Mouse (Mus musculus) lung, adult 18-20 months (tissue): ENCODE measurements around the gene Gart.
A peak's percentile ranks its signal among the peaks of the same experiment; 100 is the strongest.

ENCODE experiments used
- DNase-seq, 2 experiments: peaks; one replicate each; pipeline ENCODE4 v3.0.0; 2022; ENCODE audit warnings: mixed read lengths in 2 of 2

Gart gene

DNA sequence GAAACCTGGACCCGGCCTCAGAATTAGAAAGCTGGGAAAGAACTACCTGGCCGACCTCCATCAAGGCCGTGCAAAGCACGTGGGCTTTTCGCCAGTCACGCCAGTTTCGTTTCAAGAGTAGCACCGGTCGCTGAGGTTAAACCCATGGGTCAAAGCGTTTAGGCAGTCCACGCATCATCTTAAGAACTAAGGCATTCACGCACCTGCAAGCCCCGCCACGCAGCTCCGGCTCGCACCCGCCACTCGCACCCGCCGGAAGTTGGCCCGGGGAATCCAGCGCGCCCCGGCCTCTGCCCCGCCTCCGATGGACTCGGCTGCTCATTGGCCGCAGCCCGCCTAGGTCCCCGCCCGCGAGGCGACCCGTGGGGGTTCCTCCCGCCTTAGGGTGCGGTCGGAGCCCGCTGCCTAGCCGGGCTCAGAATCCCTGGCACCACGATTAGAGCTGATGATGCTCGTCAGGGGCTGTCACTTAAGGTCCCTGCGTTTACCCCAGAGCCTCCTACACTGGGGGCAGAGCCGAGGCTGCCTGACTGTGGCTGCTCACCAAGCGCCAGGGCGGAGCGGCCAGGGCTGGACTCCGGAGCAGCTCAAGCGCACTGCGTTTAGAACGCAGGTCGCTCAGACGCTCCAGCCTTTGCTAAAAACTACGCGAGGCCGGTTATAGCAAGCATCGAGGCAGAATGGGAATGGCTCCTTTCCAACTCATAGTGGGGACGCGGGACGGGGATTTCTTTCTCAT, at the start of gene Gart:
Gene Gart, minus strand, starts transcription at position 272 of the 739 bp plus-strand sequence.
- peak; percentile 94 to 96 for DNase-seq

DNA sequence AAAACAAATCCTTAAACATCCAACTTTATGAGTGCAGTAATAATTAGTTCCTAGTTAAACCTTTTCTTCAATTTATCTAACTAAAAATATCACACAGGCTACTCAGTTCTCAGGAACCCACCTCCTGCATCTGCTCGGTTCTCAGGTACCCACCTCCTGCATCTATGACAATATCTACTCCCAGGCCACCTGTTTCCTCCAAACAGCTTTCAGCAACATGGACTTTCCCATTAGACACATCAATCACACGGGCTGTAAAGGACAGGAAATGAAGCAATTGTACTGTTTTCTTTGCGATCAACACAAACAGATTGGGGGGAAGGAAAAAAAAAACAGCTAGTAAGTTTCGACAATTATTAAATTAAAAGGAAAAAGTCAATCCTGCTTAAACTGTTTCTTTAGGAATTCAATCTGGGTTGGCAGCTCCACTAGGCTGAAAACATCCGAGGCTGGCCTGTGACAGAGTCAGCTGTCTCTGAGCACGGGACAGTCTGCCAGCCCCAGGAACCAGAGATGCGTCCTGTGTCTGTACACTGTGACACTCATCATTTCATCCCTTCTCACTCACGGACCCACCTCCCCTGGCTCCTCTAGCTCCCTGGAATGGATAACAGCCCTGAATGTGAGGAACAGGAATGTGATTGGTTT, 48.5 kb upstream of the Gart start:
- DNase-seq = no peak

DNA sequence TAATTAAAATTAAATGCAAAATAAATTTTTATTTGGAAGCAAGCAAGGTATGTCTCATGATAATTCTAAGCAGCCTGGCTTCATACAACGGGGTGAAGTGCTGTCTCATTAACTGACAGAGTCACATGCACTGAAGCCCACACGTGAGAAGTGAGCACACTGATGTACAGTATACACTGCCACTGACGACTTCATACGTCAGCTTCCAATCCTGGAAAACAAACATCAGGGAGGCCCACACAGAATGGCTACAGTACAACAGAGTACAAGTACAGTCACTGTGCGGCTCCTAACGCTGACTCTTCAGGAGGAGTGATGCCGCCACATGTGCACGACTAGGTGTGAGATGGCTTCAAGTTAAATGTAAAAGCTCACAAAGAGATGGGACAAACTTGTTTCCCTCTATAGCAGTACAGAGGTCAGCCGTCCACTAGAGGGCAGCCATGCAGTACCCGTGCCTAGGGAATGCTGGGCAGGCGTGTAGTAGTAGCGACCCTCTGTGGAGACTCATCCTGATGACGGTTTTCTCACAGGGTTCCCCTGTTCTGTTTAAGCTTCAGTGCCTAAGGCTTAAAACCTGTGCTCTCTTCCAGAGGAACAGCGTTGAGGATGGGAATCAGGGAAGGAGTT, 47.8 kb upstream of the Gart start:
- peak; percentile 59 to 72 for DNase-seq

DNA sequence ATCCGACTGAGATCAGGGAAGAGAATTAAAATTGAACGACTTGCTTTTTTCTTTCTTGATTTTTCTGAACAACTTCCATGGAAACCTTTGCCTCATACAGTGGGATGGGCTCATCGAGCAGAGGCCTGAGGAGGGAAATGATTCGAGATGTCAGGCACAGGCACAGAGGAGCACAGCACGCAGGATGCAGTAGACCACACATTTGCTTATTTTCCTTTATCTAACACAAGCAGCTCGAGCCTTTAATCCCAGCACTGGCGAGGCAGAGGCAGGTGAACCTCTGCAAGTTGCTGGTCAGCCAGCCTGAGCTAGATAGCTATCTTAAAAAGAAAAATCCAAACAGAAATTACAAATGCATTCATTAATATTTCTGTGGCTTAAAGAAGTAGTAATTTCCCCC, 43.0 kb upstream of the Gart start:
- DNase-seq = no peak

DNA sequence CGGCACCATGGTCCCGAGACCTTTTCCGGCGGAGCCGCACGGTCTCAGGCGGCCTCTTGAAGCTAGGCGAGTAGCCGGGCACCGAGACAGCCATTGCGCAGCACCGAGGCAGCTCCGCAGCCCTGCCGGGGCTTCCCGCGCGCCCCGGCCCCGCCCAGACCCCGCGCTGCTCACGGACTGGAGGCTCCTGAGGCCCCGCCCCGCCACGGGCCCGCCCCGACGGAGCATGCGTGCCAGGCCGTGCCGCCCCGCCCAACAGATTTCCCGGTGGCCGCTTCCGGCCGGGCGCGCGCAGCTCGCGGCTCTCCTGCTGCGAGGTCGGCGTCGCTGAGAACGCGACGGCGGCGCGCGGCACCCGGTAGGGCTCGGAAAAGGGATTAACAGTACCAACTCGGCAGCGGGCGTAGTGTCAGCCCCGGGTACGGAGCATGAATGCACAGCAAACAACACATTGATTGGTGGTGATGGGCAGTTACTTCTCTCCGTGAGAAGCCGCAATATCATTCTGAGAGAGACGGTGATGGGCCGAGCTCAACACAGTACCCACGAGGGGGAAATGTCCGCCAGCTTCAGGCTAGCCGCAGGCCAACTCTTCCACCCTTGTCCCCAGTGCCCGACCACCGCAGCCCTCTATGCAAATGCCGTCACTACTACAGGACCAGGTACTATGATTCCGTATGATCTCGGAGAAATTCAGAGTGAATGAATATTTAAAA, 42.0 kb upstream of the Gart start, which contains the start of gene Donson:
Gene Donson, minus strand, starts transcription at position 152 of the 716 bp plus-strand sequence.
- peak; percentile 92 to 95 for DNase-seq

DNA sequence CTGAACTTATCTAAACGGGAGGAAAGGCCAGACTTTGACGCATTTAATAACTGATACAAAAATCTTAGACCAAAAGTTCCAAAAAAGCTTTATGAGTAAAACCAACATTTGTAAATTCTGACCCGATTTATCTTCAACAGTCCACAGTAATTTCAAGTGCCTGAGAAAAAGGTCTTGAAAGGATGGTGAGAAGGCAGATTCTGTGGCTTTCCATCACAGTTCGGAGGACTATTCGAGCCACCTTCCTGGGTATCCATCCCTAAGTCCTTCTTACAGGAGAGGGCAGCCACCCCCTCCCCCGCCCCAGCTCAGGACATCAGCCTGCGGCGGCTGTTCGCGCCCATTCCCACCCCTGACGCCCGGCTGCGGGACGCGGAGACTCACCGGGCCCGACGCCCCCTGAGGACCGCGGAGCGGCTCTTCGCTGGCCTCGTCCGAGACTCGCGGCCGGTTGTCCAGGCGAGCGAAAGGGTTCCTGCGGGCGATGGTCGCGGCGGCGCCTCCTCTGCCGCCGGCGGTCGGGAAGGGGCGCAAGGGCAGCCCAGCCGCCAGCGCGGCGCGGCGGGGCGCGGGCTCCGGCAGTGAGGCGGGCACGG, 41.4 kb upstream of the Gart start:
- no peak for DNase-seq

DNA sequence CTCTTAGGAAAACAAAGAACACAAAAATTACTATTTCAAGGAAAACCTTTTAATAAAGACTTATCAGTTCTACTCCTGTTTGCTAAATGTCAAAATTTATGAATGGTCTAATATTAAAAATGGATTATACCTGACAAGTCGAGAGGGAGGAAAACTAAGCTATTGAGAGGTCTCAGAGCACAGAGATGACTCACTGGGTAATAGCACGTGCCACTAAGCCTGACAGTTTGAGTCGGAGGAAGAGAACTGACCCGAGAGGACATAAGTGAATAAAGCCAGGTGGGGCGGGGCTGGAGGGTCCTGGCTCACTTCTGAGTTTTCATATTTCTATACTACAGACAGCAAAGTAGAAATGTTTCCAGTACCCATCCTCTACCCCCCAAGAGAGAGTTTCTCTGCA, 39.6 kb upstream of the Gart start:
- no peak for DNase-seq

DNA sequence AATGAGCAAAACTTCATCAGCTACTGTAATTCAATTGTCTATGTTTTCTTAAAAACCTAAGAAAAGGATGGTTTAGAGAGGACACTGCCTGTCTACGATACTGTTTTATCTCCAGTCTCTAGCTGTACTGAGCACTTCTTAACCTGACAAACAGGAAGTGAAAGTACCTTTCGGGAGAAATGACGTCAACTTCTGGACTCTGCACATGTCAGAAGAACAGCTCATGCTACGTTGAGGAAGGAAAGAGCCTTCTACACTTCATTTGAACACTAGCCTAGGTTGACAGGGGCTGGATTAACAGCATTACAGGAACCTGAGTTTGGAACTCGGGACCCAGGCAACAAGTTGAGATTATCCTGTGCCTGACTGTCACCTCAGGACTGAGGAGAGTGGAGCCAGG, 38.8 kb upstream of the Gart start:
- no peak for DNase-seq

DNA sequence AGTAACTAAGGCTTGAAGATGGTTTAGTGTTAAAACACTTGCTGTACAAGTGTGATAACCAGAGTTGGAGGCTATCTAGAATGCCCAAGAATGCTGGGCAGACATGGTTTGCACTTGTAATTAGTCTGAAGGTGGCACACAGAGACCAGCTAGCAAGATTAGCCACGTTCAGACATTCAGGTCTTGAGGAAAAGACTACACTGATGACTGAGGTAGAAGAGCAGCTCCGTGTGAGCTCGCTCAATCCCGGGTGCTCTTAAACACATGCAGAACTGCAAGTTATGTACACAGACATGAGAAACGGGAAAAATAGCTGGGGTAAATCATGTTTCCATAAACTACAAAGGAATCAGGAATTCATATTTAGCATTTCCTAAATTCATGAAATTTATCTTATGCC, 33.9 kb upstream of the Gart start:
- no peak for DNase-seq

DNA sequence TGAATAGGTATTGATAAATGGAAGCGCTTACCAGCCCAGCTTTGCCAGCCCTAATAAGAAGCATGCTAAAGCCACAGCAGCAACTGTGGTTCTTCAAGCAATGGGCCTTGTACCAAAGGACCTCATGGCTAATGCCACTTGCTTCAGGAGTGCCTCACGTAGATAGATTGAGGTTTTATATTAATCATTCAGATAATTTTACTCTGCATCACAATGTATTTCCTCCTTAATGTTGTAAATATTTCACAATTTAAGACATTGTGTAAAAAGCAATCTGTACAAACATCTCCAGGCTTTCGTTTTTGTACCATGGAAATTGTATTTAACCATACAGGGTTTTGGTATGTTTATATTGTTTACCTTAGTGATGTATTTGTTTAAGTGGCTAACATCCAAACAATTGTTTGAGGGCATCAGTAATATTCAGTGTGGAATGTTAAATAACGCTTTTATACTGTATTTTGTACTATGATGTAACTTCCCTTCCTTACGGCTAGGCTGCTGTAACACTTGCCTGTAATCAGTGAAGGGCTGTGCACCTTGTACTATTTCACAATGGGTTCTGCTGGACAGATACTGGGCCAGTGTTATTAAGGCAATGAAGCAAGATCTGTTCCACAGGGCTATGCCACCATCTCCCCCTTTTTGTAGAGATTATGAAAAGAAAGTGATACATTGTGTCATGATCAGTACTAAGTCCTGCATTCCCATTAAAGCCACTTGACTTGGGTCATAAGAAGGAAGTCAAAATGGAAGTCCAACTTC, 31.6 kb upstream of the Gart start:
- DNase-seq = no peak

DNA sequence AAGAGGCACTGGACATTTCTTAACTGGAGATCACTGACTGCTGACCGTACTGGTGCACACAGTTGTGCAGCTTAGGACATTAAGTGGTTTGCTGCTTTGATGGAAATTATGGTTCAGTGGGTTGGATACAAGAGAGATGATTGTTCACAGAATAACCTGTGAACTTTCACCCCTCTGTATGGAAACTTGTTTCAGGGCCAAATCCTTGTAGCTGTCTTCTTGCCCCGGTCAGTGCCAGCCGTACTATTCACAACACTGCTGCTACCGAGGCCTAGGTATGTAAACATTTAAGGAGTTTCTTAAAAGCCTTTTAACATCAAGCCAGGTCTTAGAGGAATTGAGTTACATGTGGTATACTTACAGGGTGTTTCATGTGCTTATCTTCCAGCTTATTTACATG, 27.7 kb upstream of the Gart start:
- DNase-seq = no peak

DNA sequence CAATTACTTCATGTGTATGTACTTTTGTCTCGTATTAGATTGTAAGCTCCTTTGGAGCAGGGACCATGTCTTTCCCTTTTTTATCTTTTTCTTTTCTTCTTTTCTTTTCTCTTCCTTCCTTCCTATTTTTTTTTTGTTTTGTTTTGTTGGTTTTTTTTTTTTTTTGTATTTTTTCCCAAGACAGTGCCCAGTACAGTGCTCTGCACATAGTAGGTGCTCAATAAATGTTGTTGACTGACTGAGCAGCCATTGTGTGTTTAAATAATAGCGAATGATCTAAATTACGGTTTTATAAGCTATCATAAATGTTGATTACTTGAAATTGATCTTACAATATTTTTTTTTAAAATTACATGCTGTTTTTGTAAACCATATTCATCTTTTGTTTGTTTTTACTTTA, 17.0 kb upstream of the Gart start:
- DNase-seq = no peak

DNA sequence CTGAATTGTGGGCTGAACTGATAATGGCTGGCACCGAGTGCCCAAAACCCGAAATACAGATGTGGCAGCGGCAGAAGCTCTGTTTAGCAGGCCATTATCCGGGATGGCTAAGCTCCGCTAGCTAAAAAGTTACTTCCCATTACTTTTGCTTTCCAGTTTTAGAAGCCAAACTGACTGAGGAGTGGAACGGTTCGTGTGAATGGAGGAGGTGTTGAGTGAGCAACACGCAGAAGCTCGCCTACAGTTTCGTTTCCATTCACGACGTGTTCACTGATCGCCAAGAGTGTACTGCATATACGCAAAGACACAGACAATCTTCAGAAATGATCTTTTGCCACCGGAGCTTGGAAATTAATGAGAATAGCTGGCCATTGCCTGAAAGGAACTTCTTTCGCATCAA, 15.6 kb upstream of the Gart start:
- DNase-seq = no peak

DNA sequence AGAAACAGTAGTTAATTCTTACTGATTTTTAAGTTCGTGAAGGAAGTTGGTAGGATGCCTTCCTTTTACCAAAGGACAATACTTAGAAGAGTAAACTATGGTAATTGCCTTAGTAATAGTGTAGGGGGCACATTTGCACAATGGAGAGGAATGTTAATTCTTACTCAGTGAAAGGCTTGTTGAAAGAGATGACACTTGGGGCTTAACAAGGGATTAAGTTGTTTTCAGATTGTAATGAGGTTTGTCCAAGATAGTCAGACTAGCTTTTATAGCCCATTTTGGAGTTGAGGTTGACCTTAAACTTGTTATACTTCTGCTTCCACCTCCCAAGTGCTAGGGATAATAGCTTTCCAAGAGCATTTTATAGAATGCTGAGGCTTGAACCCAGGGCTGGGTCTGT, 14.6 kb upstream of the Gart start:
- DNase-seq = no peak

DNA sequence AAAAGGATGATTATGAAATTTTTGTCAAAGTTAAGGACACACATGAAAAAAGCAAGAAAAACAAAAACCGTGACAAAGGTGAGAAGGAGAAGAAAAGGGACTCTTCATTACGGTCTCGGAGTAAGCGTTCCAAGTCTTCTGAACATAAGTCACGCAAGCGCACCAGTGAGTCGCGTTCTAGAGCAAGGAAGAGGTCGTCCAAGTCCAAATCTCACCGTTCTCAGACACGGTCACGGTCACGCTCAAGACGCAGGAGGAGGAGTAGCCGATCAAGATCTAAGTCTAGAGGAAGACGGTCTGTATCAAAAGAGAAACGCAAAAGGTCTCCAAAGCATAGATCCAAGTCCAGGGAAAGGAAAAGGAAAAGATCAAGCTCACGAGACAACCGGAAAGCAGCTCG, 13.0 kb upstream of the Gart start:
- DNase-seq = no peak

DNA sequence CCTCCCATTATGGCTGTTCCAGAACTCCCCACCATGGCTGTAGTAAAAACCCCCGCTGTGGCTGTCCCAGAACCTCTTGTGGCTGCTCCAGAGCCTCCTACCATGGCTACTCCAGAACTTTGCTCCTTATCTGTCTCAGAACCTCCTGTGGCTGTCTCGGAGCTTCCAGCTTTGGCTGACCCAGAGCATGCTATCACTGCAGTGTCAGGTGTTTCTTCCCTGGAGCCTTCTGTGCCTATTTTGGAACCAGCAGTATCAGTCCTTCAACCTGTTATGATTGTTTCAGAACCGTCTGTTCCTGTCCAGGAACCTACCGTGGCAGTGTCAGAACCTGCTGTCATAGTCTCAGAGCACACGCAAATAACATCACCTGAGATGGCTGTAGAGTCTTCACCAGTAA, 11.7 kb upstream of the Gart start:
- DNase-seq = no peak

DNA sequence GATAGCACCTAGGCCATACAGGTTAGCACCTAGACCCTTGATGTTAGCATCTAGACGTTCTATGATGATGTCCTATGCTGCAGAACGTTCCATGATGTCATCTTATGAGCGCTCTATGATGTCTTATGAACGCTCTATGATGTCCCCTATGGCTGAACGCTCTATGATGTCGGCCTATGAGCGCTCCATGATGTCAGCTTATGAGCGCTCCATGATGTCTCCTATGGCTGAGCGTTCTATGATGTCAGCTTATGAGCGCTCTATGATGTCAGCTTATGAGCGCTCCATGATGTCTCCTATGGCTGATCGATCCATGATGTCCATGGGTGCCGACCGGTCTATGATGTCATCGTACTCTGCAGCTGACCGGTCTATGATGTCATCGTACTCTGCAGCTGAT, 10.5 kb upstream of the Gart start:
- no peak for DNase-seq

DNA sequence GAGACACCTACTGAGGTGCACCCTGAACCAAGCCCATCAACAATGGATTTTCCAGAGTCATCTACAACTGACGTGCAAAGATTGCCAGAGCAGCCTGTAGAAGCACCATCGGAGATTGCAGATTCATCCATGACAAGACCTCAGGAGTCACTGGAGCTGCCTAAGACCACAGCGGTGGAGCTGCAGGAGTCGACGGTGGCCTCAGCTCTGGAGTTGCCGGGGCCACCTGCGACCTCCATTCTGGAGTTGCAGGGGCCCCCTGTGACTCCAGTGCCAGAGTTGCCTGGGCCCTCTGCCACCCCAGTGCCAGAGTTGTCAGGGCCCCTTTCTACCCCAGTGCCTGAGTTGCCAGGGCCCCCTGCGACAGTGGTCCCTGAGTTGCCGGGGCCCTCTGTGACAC, 8.5 kb upstream of the Gart start:
- no peak for DNase-seq

DNA sequence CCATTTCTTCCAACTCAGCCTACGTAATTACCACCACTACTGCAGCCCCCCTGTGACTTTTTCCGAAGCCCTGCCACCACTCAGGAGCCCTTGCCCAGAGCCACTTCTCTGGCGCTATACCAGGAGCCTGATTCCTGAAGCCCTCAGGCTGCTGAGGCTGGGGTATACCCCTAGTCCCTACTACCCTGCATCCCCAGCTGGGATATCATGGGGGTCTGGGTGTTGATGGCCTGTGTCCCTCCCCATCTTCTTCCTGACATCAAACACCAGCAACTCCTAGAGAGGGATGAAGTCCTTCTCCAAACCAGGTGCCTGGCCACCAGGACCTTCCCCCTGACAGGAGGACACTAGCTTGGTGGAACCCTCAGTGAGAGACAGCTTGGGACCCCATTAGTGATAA, 5.4 kb upstream of the Gart start:
- DNase-seq = no peak

DNA sequence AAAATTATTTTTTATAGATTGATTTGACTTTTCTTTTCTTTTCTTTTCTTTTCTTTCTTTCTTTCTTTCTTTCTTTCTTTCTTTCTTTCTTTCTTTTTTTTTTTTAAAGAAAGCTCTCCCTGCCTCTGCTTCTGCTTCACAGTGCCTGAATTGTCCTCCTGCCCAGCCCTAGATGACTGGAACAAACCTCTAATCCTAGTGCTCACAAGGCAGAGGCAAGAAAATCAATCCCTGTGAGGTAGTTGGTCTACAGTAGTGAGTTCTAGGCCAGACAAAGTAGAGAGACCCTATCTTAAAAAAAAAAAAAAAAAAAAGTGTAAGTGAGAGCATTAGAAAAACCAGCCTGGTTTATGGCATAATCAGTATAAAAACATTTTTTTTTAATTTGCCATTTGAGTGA, 3.0 kb upstream of the Gart start:
- DNase-seq = no peak

DNA sequence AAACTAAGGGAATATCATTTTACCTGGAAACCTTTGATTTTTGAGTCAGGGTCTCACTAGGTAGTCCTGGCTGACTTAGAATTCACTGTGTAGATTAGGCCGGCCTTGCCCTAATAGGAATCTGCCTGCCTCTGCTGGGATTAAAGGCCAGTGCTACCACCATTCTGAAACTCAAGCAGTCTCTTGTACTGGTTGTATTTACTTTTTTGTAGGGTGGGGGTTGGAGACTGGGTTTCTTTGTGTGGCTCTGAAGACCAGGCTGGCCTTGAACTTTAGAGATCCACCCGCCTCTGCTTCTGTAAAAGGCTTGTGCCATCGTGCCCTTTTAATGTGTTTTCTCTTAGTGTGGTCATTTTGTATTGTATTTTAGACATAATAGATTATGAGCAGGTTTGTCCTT, 2.5 kb upstream of the Gart start:
- no peak for DNase-seq

DNA sequence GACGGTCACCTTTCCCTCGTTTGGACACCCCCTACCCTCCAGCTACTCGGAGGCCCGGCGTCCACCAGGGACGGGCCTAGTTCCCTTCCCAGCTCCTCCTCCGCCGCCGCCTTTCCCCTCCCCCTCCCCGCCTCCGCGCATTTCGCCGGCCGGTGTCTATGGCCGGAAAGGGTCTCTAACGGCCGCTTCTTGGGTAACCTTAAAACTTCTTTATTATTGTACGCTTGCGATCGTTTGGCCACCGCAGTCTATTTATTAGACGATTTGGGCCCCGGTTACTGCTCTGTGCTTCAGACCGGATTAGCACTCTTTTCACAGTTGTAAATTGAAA, 1.4 kb upstream of the Gart start:
- peak; percentile 83 to 87 for DNase-seq
